Mouse (Mus musculus): ENCODE results near the gene Eps8l2. TPM values are rescaled to one million over a fixed set of nuclear protein-coding genes. Genes with fewer than 3 reads are reported as not detected.

Gene Eps8l2
- polyA plus RNA-seq, 1 experiment from 2014 or later: 22.4 TPM

DNA sequence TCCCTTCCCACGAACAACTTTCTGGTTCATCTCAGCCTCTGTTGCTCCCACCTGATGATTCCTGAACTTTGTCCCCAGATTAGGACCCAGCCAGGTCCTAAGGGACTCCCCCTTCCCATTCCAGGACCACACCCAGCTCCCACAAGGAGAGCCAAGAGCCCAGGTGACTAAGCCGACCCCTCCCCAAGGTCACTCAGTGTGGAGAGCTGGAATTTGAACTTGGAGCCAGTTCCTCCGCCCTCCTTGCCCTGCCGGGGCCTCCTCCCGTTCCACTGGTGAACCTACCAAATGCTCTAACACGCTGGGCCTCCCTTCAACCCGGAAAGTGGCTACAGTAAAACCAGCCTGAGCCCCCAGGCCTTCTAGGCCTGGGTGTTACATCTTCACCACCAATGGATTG is 1.3 kb downstream of the Eps8l2 start:
- Histone ChIP-seq H3K9ac (peak overlapping the region; percentile 31), H3K4me2 (peak overlapping the region; percentile 56), H3K27me3 (ENCODE audit: insufficient read depth, low read length) (no peaks in the 10 kb centered on the region; the same call in 1 of the 2 replicates), H3K9me3 (ENCODE audit: low read depth, low read length) (no peaks in the 10 kb centered on the region), H3K27ac (ENCODE audit: low read depth) (peak overlapping the region; percentile 71), H3K4me3 (ENCODE audit: low read depth, low read length) (0 out of 2 replicates have a peak overlapping the region, but pooled peaks have one; percentile 6), H3K4me1 (ENCODE audit: insufficient read depth) (no peaks in the 10 kb centered on the region; the same call in 1 of the 2 replicates), H3K36me3 (ENCODE audit: insufficient read depth) (0 out of 2 replicates have a peak, but pooled peaks cover 6% of the 10 kb centered on the region)
- no peak for TF ChIP-seq CTCF (IDR thresholded peaks at IDR 0.05; ENCODE audit: low read depth)
- DNase-seq (no peak), ATAC-seq (ENCODE audit: insufficient read depth) (no peak)
- WGBS: 57% methylated on average over 7 of the region's 7 CpGs

- H3K9me3 ChIP-seq (ENCODE audit: low read depth, low read length): no peaks in the 10 kb centered on the region
- H3K4me1 ChIP-seq (ENCODE audit: insufficient read depth): no peaks in the 10 kb centered on the region; the same call in 1 of the 2 replicates
- H3K9ac ChIP-seq: peak overlapping the region; percentile 31
- DNase-seq (peak; percentile 34), ATAC-seq (ENCODE audit: insufficient read depth) (peak; percentile 17)
- peak overlapping the region; percentile 71 for H3K27ac ChIP-seq (ENCODE audit: low read depth)
- H3K4me3 ChIP-seq (ENCODE audit: low read depth, low read length): no peak overlapping the region
- no peak for TF ChIP-seq CTCF (IDR thresholded peaks at IDR 0.05; ENCODE audit: low read depth)
- H3K27me3 ChIP-seq (ENCODE audit: insufficient read depth, low read length): no peaks in the 10 kb centered on the region; the same call in 1 of the 2 replicates
- H3K4me2 ChIP-seq: peak overlapping the region; percentile 56
- H3K36me3 ChIP-seq (ENCODE audit: insufficient read depth): 0 out of 2 replicates have a peak, but pooled peaks cover 4% of the 10 kb centered on the region
- WGBS: 54% methylated on average over 6 of the region's 6 CpGs
Measured at GRCm38 (mm10) chr7:141340476-141340875, 1.8 kb downstream of the Eps8l2 start.

DNA sequence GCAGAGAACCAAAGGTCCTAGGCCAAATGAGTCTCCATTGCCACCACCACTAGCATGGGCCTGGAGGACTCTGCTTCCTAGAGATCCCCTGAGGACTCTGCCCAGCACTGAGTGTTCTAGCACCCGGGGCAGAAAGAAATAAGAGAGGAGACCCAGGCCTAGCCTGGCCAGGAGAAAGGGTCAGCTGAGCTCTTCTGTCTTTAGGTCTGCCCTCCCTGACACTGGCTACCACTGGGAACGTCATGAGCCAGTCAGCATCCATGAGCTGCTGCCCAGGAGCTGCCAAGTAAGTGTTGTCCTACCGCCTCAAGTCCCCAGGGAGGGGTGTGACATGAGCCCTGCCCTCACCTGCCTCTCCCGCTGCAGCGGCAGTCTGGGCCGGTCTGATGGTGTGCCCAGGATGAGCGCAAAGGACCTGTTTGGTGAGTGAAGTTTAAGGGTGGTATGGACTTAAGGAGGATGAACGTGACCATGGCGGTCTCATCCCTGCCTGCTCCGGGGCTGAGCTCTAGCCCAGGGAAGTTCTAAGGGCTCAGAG is 3.1 kb downstream of the Eps8l2 start:
- DNase-seq (no peak), ATAC-seq (ENCODE audit: insufficient read depth) (no peak)
- Histone ChIP-seq H3K36me3 (ENCODE audit: insufficient read depth) (no peaks in the 10 kb centered on the region), H3K9ac (no peak overlapping the region), H3K4me2 (no peak overlapping the region), H3K9me3 (ENCODE audit: low read depth, low read length) (no peaks in the 10 kb centered on the region), H3K27me3 (ENCODE audit: insufficient read depth, low read length) (no peaks in the 10 kb centered on the region; the same call in 1 of the 2 replicates), H3K4me1 (ENCODE audit: insufficient read depth) (no peaks in the 10 kb centered on the region; the same call in 1 of the 2 replicates), H3K27ac (ENCODE audit: low read depth) (no peak overlapping the region), H3K4me3 (ENCODE audit: low read depth, low read length) (no peak overlapping the region)
- no peak for TF ChIP-seq CTCF (IDR thresholded peaks at IDR 0.05; ENCODE audit: low read depth)
- 67% methylated on average over 10 of the region's 10 CpGs for WGBS

DNA sequence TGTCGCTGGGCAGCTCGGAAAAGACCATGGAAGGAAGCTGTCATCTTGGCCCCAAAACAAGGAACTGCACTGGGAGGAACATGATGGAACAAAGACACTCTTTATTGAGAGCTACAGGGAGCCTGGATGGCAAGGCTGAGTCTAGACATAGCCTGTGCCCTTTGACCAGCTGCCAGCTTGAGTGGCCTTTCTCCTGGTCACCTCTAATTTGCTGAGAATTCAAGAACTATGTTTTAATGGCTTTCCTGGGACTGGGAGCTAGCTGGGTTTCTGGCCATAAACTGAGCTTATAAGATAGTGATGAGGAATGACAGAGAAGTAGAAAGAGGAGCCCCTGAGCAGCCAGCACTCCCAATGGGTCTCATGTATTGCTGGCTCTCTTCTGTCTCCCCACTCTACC is 4.5 kb downstream of the Eps8l2 start:
- Histone ChIP-seq H3K27me3 (ENCODE audit: insufficient read depth, low read length) (no peaks in the 10 kb centered on the region; the same call in 1 of the 2 replicates), H3K4me1 (ENCODE audit: insufficient read depth) (no peaks in the 10 kb centered on the region; the same call in 1 of the 2 replicates), H3K4me2 (no peak overlapping the region), H3K4me3 (ENCODE audit: low read depth, low read length) (no peak overlapping the region), H3K9ac (no peak overlapping the region), H3K9me3 (ENCODE audit: low read depth, low read length) (no peaks in the 10 kb centered on the region), H3K36me3 (ENCODE audit: insufficient read depth) (no peaks in the 10 kb centered on the region), H3K27ac (ENCODE audit: low read depth) (no peak overlapping the region)
- TF ChIP-seq CTCF (IDR thresholded peaks at IDR 0.05; ENCODE audit: low read depth): no peak
- DNase-seq (no peak), ATAC-seq (ENCODE audit: insufficient read depth) (no peak)
- WGBS: 74% methylated on average over 2 of the region's 2 CpGs

DNA sequence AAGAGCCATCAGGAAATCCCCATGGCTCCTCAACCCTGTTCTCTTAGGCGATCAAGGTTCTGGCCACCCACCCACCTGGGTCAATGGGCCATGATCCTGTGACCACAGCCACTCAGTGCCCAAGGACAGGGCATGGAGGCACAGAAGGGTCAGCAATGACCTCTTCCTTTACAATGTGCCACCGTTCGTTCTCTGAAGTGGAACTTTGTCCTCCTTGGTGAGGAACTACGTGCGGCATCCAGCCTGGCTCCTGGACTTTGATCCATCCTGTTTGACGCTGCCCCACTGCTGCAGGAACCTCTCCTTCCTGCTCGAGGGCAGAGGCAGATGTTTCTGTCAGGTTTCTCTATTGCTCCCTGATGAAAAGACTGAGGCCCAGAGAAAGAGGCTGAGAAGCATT is 5.0 kb downstream of the Eps8l2 start:
- no peak for ATAC-seq (ENCODE audit: insufficient read depth)
- no peaks in the 10 kb centered on the region; the same call in 1 of the 2 replicates for H3K27me3 ChIP-seq (ENCODE audit: insufficient read depth, low read length)

DNA sequence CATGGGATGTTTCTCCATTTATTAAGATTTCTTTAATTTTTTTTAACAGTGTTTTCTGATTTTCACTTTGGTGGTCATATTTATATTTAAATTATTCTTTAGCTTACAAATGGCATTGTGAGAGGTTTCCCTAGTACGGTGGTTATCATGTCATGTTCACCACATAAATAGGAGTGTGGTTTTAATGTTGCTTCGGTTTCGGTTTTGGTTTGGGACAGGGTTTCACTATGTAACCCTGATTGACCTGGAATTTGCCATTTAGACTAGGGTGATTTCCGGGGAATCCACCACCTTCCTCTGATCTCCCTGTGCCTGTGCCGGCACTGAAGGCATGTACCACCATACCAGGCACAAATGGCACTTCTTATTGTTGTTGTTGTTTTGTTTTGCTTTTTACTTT is 6.1 kb downstream of the Eps8l2 start:
- H3K27ac ChIP-seq (ENCODE audit: low read depth): no peak overlapping the region
- no peaks in the 10 kb centered on the region; the same call in 1 of the 2 replicates for H3K4me1 ChIP-seq (ENCODE audit: insufficient read depth)
- no peak overlapping the region for H3K9ac ChIP-seq
- DNase-seq (no peak), ATAC-seq (ENCODE audit: insufficient read depth) (no peak)
- no peaks in the 10 kb centered on the region for H3K9me3 ChIP-seq (ENCODE audit: low read depth, low read length)
- H3K27me3 ChIP-seq (ENCODE audit: insufficient read depth, low read length): no peaks in the 10 kb centered on the region
- WGBS: 78% methylated on average over 5 of the region's 5 CpGs
- no peak overlapping the region for H3K4me2 ChIP-seq
- TF ChIP-seq CTCF (IDR thresholded peaks at IDR 0.05; ENCODE audit: low read depth): no peak
- no peaks in the 10 kb centered on the region for H3K36me3 ChIP-seq (ENCODE audit: insufficient read depth)
- H3K4me3 ChIP-seq (ENCODE audit: low read depth, low read length): no peak overlapping the region

More for the DNA sequence above, 5.0 kb downstream of the Eps8l2 start:
- H3K9me3 ChIP-seq (ENCODE audit: low read depth, low read length): no peaks in the 10 kb centered on the region
- H3K27ac ChIP-seq (ENCODE audit: low read depth): no peak overlapping the region
- no peak overlapping the region for H3K9ac ChIP-seq
- no peaks in the 10 kb centered on the region for H3K36me3 ChIP-seq (ENCODE audit: insufficient read depth)
- 80% methylated on average over 7 of the region's 7 CpGs for whole genome bisulfite sequencing
- no peak overlapping the region for H3K4me3 ChIP-seq (ENCODE audit: low read depth, low read length)
- H3K4me2 ChIP-seq: no peak overlapping the region
- TF ChIP-seq CTCF (IDR thresholded peaks at IDR 0.05; ENCODE audit: low read depth): no peak
- DNase-seq: no peak
- H3K4me1 ChIP-seq (ENCODE audit: insufficient read depth): no peaks in the 10 kb centered on the region; the same call in 1 of the 2 replicates

GRCm38 (mm10) chr7:141351061-141351460 is 12.4 kb downstream of the Eps8l2 start:
- no peak overlapping the region for H3K9ac ChIP-seq
- H3K27ac ChIP-seq (ENCODE audit: low read depth): no peak overlapping the region
- DNase-seq (no peak), ATAC-seq (ENCODE audit: insufficient read depth) (no peak)
- H3K9me3 ChIP-seq (ENCODE audit: low read depth, low read length): no peaks in the 10 kb centered on the region
- H3K4me3 ChIP-seq (ENCODE audit: low read depth, low read length): no peak overlapping the region
- TF ChIP-seq CTCF (IDR thresholded peaks at IDR 0.05; ENCODE audit: low read depth): no peak
- no peak overlapping the region for H3K4me2 ChIP-seq
- no peaks in the 10 kb centered on the region for H3K27me3 ChIP-seq (ENCODE audit: insufficient read depth, low read length)
- 54% methylated on average over 6 of the region's 6 CpGs for WGBS
- H3K36me3 ChIP-seq (ENCODE audit: insufficient read depth): no peaks in the 10 kb centered on the region
- no peaks in the 10 kb centered on the region for H3K4me1 ChIP-seq (ENCODE audit: insufficient read depth)
